Mouse (Mus musculus) limb, embryonic 14.5 days (tissue): ENCODE measurements around the gene Hs6st3. TPM values are rescaled to one million over a fixed set of nuclear protein-coding genes. Genes with fewer than 3 reads are reported as not detected.

ENCODE experiments used
- ATAC-seq: fragments of 200-750 bp; cut with Nextera tagmentation; 2 replicates; pipeline ENCODE4 v1.8.0; 2017; ENCODE audit warnings: low read depth, moderate number of reproducible peaks, moderate TSS enrichment; ENCODE audit not compliant: low FRiP score
- DNase-seq: peaks from one replicate; pipeline ENCODE4 v3.0.0-alpha.2; 2015; ENCODE audit warnings: low spot score
- H3K27ac ChIP-seq: fragments of 300-500 bp; sonication (generic); replicated peaks from 2 replicates; pipeline ENCODE4 v1.5.1; 2014; ENCODE audit warnings: low read depth, mild to moderate bottlenecking, low read length, moderate library complexity, mixed read lengths
- H3K27me3 ChIP-seq: fragments of 300-500 bp; sonication (generic); 2 replicates; pipeline ENCODE4 v1.6.1; 2014; ENCODE audit warnings: low read length, mixed read lengths; ENCODE audit not compliant: control insufficient read depth, insufficient read depth
- H3K36me3 ChIP-seq: fragments of 300-500 bp; sonication (generic); 2 replicates; pipeline ENCODE4 v1.6.1; 2014; ENCODE audit warnings: mild to moderate bottlenecking, low read length, moderate library complexity, mixed read lengths; ENCODE audit not compliant: control insufficient read depth, insufficient read depth
- H3K4me1 ChIP-seq: fragments of 300-500 bp; sonication (generic); 2 replicates; pipeline ENCODE4 v1.6.1; 2014; ENCODE audit warnings: antibody characterized with exemption, low read length, mixed read lengths; ENCODE audit not compliant: control insufficient read depth, insufficient read depth
- H3K4me2 ChIP-seq: fragments of 300-500 bp; sonication (generic); replicated peaks from 2 replicates; pipeline ENCODE4 v1.6.1; 2014; ENCODE audit warnings: low read depth, mild to moderate bottlenecking, low read length, moderate library complexity; ENCODE audit not compliant: severe bottlenecking
- H3K4me3 ChIP-seq: fragments of 300-500 bp; sonication (generic); replicated peaks from 2 replicates; pipeline ENCODE4 v1.5.1; 2014; ENCODE audit warnings: low read length
- H3K9ac ChIP-seq: fragments of 300-500 bp; sonication (generic); 2 replicates; pipeline ENCODE4 v1.6.1; 2014; ENCODE audit warnings: mild to moderate bottlenecking, low read depth, low read length, moderate library complexity; ENCODE audit not compliant: severe bottlenecking
- H3K9me3 ChIP-seq: fragments of 300-500 bp; sonication (generic); 2 replicates; pipeline ENCODE4 v1.6.1; 2016; ENCODE audit warnings: low read length; ENCODE audit not compliant: control insufficient read depth
- POLR2A ChIP-seq: fragments of 200-500 bp; IDR thresholded peaks from 2 replicates; pipeline ENCODE4 v1.8.0; 2012; ENCODE audit warnings: inconsistent platforms, mild to moderate bottlenecking, moderate library complexity, borderline replicate concordance; ENCODE audit not compliant: insufficient read depth, insufficient read length; ENCODE audit errors: extremely low read depth
- WGBS: fragments of 180-500 bp; shearing (Covaris S2); extraction: QIAGEN DNeasy Blood & Tissue Kit; methylation state at CpG from one replicate; pipeline ENCODE4 v1.1.7; 2014; 5-methylcytosine and 5-hydroxymethylcytosine counted together
- polyA plus RNA-seq, 2 experiments: library from polyadenylated mRNA; depleted of rRNA in 1 of 2; stranded (reverse) in 1 of 2; unstranded in 1 of 2; fragments of >200 nt; fragmentation: Nextera tagmentation in 1 of 2; extraction: Ambion mirVana in 1 of 2; gene quantifications; 2 replicates each; pipeline versions ENCODE4 v1.2.1 to v1.2.3; 2012 to 2014

Hs6st3 gene
- polyA plus RNA-seq, 2 experiments, result 0.43 to 0.89 TPM

DNA sequence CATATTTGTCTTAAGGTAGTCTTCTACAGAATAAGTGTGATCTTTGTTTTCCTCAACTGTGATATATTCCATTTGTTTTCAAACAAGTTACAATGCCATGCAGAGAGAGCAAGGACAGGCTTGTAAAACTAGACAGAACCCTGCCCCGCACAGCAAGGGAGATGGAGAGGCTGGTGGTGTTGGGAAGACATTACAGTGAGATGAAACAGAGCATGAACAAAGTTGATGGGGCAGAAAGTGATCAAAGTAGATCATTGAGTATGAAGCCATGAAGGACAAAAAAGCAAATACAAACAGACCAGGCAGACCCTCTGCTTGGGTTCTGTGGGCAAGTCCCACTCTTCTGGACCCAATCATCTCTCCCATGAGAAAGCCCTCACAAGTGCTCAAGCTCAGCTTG, 781.0 kb downstream of the Hs6st3 start:
- H3K4me3 ChIP-seq, result no peak overlapping the region
- 67% methylated on average over 1 of the region's 1 CpGs for WGBS
- TF ChIP-seq POLR2A, result no peak
- no peaks in the 10 kb centered on the region for H3K9me3 ChIP-seq
- no peaks in the 10 kb centered on the region for H3K36me3 ChIP-seq
- no peak overlapping the region for H3K9ac ChIP-seq
- ATAC-seq (no peak), DNase-seq (no peak)
- H3K4me1 ChIP-seq, result no peaks in the 10 kb centered on the region
- no peaks in the 10 kb centered on the region for H3K27me3 ChIP-seq
- no peak overlapping the region for H3K27ac ChIP-seq
- H3K4me2 ChIP-seq, result no peak overlapping the region

Other genes with a start within 250 kb of the Hs6st3 start
- 52.1 and 56.9 TPM in 2 replicates for gene Dzip1, start 212.9 kb upstream of the Hs6st3 start, polyA plus RNA-seq (2012; rRNA removed)
- 26.0 and 34.1 TPM in 2 replicates for gene Dzip1, start 212.9 kb upstream of the Hs6st3 start, polyA plus RNA-seq (2014; fragmentation: Nextera tagmentation; extraction: Ambion mirVana)
- gene Dnajc3, start 200.4 kb upstream of the Hs6st3 start, polyA plus RNA-seq (2012; rRNA removed), result 18.7 and 22.8 TPM in 2 replicates
- gene Dnajc3, start 200.4 kb upstream of the Hs6st3 start, polyA plus RNA-seq (2014; fragmentation: Nextera tagmentation; extraction: Ambion mirVana), result 35.7 and 42.0 TPM in 2 replicates
- gene Uggt2, start 38.9 kb upstream of the Hs6st3 start, polyA plus RNA-seq (2012; rRNA removed), result 36.0 and 36.5 TPM in 2 replicates
- gene Uggt2, start 38.9 kb upstream of the Hs6st3 start, polyA plus RNA-seq (2014; fragmentation: Nextera tagmentation; extraction: Ambion mirVana), result 14.9 and 18.5 TPM in 2 replicates